Mouse (Mus musculus) stomach, postnatal 0 days (tissue): Measurements from ENCODE around the gene Olfr853. TPM values are rescaled to one million over a fixed set of nuclear protein-coding genes. Genes with fewer than 3 reads are reported as not detected.

Experiments used
- ATAC-seq: fragments of 200-750 bp; cut with Nextera tagmentation; 2 replicates; pipeline ENCODE4 v1.8.0; 2017; ENCODE audit not compliant: low FRiP score, low TSS enrichment
- DNase-seq: peaks from one replicate; pipeline ENCODE4 v3.0.0-alpha.2; 2016; ENCODE audit warnings: low spot score
- H3K27ac ChIP-seq: fragments of 300-500 bp; sonication (generic); replicated peaks from 2 replicates; pipeline ENCODE4 v1.5.1; 2014; ENCODE audit warnings: mild to moderate bottlenecking, control low read depth
- H3K27me3 ChIP-seq: fragments of 300-500 bp; sonication (generic); 2 replicates; pipeline ENCODE4 v1.6.1; 2014; ENCODE audit warnings: low read length; ENCODE audit not compliant: control insufficient read depth, insufficient read depth
- H3K36me3 ChIP-seq: fragments of 300-500 bp; sonication (generic); 2 replicates; pipeline ENCODE4 v1.6.1; 2014; ENCODE audit warnings: low read length, mixed read lengths; ENCODE audit not compliant: control insufficient read depth, insufficient read depth
- H3K4me1 ChIP-seq: fragments of 300-500 bp; sonication (generic); replicated peaks from 2 replicates; pipeline ENCODE4 v1.6.1; 2014; ENCODE audit warnings: antibody characterized with exemption; ENCODE audit not compliant: control insufficient read depth, insufficient read depth
- H3K4me2 ChIP-seq: fragments of 300-500 bp; sonication (generic); replicated peaks from 2 replicates; pipeline ENCODE4 v1.6.1; 2014; ENCODE audit warnings: low read depth, mild to moderate bottlenecking, control low read depth, moderate library complexity
- H3K4me3 ChIP-seq: fragments of 300-500 bp; sonication (generic); 2 replicates; pipeline ENCODE4 v1.5.1; 2014; ENCODE audit warnings: low read depth, low read length, control low read depth
- H3K9ac ChIP-seq: fragments of 300-500 bp; sonication (generic); 2 replicates; pipeline ENCODE4 v1.6.1; 2014; ENCODE audit warnings: mild to moderate bottlenecking, low read length, control low read depth, mixed read lengths
- H3K9me3 ChIP-seq: fragments of 300-500 bp; sonication (generic); 2 replicates; pipeline ENCODE4 v1.6.1; 2016; ENCODE audit warnings: low read length; ENCODE audit not compliant: control insufficient read depth
- CTCF ChIP-seq: IDR thresholded peaks from 2 replicates; pipeline ENCODE4 v1.5.1; 2016; ENCODE audit warnings: antibody characterized with exemption, low read depth, mild to moderate bottlenecking, moderate library complexity
- EP300 ChIP-seq: optimal IDR thresholded peaks from 2 replicates; pipeline ENCODE3; 2016; ENCODE audit warnings: antibody characterized with exemption
- WGBS: fragments of 180-500 bp; shearing (Covaris S2); extraction: QIAGEN DNeasy Blood & Tissue Kit; methylation state at CpG from one replicate; pipeline ENCODE4 v1.1.7; 2014; 5-methylcytosine and 5-hydroxymethylcytosine counted together
- polyA plus RNA-seq: library from polyadenylated mRNA; unstranded; fragments of >200 nt; fragmentation: Nextera tagmentation; extraction: Ambion mirVana; gene quantifications from 2 replicates; pipeline ENCODE4 v1.2.1, GENCODE M21; 2015

Olfr853 gene
- polyA plus RNA-seq, result not detected in 2 replicates

- no peaks in the 10 kb centered on the region for H3K36me3 ChIP-seq
- H3K4me2 ChIP-seq, result no peak within 1 kb of the TSS
- 63% methylated on average over 1 of the region's 1 CpGs for WGBS
- no peak within 1 kb of the TSS for H3K9ac ChIP-seq
- H3K27ac ChIP-seq, result no peak within 1 kb of the TSS
- H3K4me1 ChIP-seq, result no peaks in the 10 kb centered on the region
- ATAC-seq (no peak), DNase-seq (no peak)
- H3K4me3 ChIP-seq, result no peak within 1 kb of the TSS
- no peaks in the 10 kb centered on the region for H3K9me3 ChIP-seq
- H3K27me3 ChIP-seq, result no peaks in the 10 kb centered on the region
- TF ChIP-seq CTCF (no peak), EP300 (no peak)
These were observed at the start of gene Olfr853 for GRCm38 (mm10) chr9:19540976-19541375. Gene Olfr853, minus strand, starts transcription at chr9:19541076.

DNA sequence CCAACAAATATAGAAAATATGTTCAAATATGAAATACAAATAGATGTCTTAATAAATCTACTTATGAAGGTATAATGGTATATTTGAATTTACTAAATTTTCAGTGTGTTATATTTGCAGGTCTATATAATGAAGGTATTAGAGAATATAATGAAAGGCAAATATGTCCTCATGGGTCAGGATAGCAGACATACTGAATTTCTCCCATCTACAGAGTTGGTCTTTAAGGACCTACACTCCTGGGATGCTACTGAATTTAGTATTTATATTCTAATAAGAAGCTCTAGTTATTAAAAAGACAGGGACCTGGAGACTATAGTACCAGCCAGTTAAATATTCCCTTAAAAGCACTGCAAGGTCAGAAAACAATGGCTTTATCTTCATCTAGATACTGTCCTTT lies 41.4 kb upstream of the Olfr853 start, which contains the start of gene Olfr855:
Gene Olfr855 (plus strand): TSS at position 301 of the 400 bp plus-strand sequence.
- Histone ChIP-seq H3K9me3 (no peaks in the 10 kb centered on the region), H3K9ac (no peak within 1 kb of the TSS), H3K4me1 (no peaks in the 10 kb centered on the region), H3K27me3 (no peaks in the 10 kb centered on the region), H3K4me3 (no peak within 1 kb of the TSS), H3K36me3 (no peaks in the 10 kb centered on the region), H3K4me2 (no peak within 1 kb of the TSS), H3K27ac (no peak within 1 kb of the TSS)
- ATAC-seq (no peak), DNase-seq (no peak)
- TF ChIP-seq EP300 (no peak), CTCF (no peak)

DNA sequence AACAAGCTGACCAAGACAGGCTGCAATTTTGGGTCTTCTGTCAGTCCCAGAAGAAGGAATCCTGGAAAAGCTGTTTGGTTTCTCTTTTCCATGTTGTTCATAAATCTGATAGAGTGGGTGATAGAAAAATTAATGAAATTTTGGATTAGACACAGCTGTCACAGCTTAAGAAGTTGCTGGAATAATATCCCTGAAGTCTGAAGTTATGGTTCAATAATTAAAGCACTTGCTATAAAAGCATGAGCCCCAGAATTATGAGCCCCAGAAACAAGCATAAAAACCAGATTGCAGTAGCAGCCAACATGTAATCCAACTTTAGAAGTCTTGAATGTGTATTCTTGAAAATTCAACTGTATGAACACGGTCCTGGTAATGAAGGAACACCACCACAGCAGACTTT lies 26.4 kb upstream of the Olfr853 start, which contains the start of gene Olfr854:
Gene Olfr854 (minus strand): TSS at position 101 of the 400 bp plus-strand sequence.
- TF ChIP-seq EP300, result no peak
- TF ChIP-seq CTCF, result no peak
- no peak within 1 kb of the TSS for H3K27ac ChIP-seq
- ATAC-seq (no peak), DNase-seq (no peak)
- no peaks in the 10 kb centered on the region for H3K9me3 ChIP-seq
- 59% methylated on average over 1 of the region's 1 CpGs for WGBS
- H3K36me3 ChIP-seq, result no peaks in the 10 kb centered on the region
- no peak within 1 kb of the TSS for H3K4me2 ChIP-seq
- no peaks in the 10 kb centered on the region for H3K4me1 ChIP-seq
- no peak within 1 kb of the TSS for H3K4me3 ChIP-seq
- H3K9ac ChIP-seq, result no peak within 1 kb of the TSS
- H3K27me3 ChIP-seq, result no peaks in the 10 kb centered on the region

GRCm38 (mm10) chr9:19492995-19493394 lies 47.9 kb downstream of the Olfr853 start, which contains the start of gene Olfr851:
Gene Olfr851, plus strand, starts transcription at chr9:19493295.
- ATAC-seq, result no peak
- Histone ChIP-seq H3K27ac (no peak within 1 kb of the TSS), H3K36me3 (no peaks in the 10 kb centered on the region), H3K4me2 (no peak within 1 kb of the TSS), H3K9ac (no peak within 1 kb of the TSS), H3K9me3 (no peaks in the 10 kb centered on the region), H3K27me3 (no peaks in the 10 kb centered on the region), H3K4me1 (no peaks in the 10 kb centered on the region), H3K4me3 (no peak within 1 kb of the TSS)
- no peak for DNase-seq
- TF ChIP-seq CTCF, result no peak

Other genes starting within 250 kb of the Olfr853 start
- not detected in 2 replicates for gene Olfr844, start 224.7 kb downstream of the Olfr853 start, polyA plus RNA-seq
- not detected in 2 replicates for gene Olfr845, start 204.6 kb downstream of the Olfr853 start, polyA plus RNA-seq
- gene Olfr846, start 177.1 kb downstream of the Olfr853 start, polyA plus RNA-seq, result not detected in 2 replicates
- not detected in 2 replicates for gene Olfr847, start 162.4 kb downstream of the Olfr853 start, polyA plus RNA-seq
- not detected in 2 replicates for gene Olfr849, start 100.8 kb downstream of the Olfr853 start, polyA plus RNA-seq
- gene Olfr850, start 62.8 kb downstream of the Olfr853 start, polyA plus RNA-seq, result not detected in 2 replicates
- gene Olfr851, start 47.8 kb downstream of the Olfr853 start, polyA plus RNA-seq, result not detected in 2 replicates
- gene Olfr854, start 26.3 kb upstream of the Olfr853 start, polyA plus RNA-seq, result not detected in 2 replicates
- gene Olfr855, start 41.5 kb upstream of the Olfr853 start, polyA plus RNA-seq, result not detected in 2 replicates
- 9.0 and 9.9 TPM in 2 replicates for gene Zfp317, start 81.0 kb upstream of the Olfr853 start, polyA plus RNA-seq
- not detected in 2 replicates for gene Olfr857, start 168.4 kb upstream of the Olfr853 start, polyA plus RNA-seq
- not detected in 2 replicates for gene Olfr58, start 239.2 kb upstream of the Olfr853 start, polyA plus RNA-seq